Mouse (Mus musculus): ENCODE data around the gene Faf2.

Faf2 gene

GRCm38 (mm10) chr13:54680184-54680853, 58.7 kb downstream of the Faf2 start:
- in situ Hi-C loops (cut with MboI, MseI) = no loop called here

- in situ Hi-C loops (cut with MboI, MseI) = no loop called here
These were observed 59.7 kb downstream of the Faf2 start for GRCm38 (mm10) chr13:54681291-54681690.

- in situ Hi-C loops (cut with MboI, MseI) = no loop called here
These were observed 61.7 kb downstream of the Faf2 start for GRCm38 (mm10) chr13:54683301-54683700.

- in situ Hi-C loops (cut with MboI, MseI) = no loop called here
These were observed 62.7 kb downstream of the Faf2 start for GRCm38 (mm10) chr13:54684140-54684896.

DNA sequence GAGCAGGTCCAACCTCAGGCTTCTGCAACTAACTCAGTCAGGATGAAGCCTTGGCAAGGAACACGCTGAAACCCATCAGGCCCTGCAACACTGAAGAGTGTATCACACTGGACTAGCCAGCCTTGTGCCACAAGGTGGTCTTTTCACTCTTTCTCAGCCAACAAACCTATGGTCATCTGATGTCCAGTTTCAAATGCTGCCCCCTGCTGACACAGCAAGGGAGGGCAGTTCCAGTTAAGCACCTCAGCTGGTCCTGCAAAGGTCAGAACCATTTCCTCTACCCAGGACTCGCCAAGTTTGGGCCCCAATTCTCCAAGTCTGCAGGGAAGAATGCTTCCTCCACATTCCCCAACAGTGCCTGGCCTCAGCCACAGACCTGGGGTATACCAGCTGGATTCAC, 63.6 kb downstream of the Faf2 start:
- in situ Hi-C loops (cut with MboI, MseI) = no loop called here

DNA sequence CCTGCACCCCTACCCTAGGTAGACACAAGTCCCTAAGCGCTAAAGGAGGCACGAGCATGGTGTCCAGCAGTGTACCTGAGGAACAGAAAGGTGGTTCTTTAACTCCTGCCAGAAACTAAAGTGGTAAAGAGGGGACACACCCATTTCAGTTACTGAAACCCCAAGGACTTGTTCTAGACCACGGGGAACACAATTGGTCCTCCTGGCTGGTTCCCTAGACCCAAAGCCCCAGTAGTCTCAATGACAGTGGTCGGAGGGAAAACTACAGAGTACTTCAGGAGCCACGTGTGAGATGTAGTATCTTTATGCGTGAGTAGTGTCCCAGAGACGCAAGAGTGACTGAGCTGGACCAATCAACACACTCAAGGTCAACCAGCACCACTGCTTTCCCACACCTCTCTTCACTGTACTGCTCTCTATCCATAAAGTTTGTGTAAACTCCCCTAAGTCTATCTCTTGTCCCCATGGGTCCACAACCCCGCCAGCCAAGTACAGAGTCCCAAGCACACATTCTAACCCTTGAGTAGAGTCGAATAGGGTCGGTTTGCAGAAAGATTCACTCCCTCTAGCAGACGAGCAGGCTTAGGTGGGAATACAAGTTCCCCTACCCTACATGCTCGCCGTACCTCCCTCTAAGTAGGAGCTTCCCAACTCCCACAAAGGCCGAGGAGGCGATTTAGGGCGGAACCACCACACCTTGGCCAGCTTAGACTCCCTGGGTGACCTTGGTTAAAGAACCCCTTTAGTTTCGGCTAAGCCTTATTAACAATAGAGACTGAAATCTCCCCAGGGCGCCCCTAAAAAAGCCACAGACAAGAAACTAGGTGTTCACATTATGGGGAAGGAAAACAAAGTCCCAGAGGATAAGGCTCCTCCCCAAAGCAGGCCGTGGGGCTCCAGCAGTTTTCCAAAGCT, 64.8 kb downstream of the Faf2 start:
- in situ Hi-C loops (cut with MboI, MseI) = no loop called here

DNA sequence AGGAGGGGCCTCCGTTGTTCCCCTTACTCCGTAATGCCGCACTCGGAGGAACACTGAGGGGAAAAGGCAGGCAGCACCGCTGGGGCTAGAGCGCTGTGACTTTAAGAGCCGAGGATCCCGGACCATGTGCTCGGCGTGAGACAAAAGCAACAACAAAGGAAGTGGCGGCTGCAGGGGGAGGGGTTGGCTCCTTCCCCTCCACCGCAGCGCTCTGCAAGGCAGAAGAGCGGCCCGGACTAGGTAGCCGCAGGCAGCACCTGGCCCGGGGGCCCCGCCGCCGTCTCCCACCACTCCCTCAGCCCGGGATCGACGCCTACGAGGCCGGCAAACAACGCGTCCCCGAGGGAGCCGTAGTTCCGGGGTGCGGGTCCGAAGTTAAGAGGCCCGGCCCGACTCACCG, 65.5 kb downstream of the Faf2 start:
- in situ Hi-C loops (cut with MboI, MseI) = no loop called here

DNA sequence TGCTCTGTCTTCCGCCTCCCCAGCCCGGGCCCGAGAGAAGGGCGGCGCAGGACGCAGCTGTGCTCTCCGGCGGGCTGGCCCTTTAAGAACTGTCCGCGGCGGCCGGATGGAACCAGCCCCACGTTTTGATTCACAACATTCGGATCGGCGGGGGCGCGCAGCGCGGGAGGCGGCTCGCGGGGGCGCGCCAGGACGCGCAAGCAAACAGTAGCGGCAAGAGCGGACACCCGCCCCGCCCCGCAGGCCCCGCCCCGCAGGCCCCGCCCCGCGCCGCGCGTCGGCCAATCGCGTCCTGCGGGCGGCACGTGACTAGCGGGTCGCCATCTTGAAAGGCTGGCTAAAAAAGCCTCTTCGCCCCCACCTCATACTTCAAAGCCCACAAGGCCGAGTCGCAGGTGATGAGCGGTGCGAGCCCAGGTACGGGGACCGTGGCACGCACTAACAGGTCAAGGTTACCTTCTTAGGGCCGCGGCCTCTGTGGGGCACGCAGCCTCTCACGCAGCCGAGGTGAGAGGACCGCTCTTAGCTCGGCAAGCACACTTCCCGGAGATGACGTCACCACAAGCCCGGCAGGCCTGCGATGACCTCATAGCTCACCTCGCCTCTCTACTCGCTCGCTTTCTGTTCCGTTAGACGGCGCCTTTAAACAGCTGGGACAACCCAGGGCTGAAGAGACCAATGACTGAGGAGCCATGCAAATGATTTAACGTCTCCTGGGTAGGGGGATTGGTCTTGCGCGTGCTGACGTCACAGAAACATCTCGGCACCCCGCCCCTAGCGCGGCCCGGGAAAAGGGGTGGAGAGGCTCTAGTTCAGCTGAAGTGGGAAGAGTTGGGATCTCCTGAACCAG, 66.2 kb downstream of the Faf2 start:
- in situ Hi-C loops (cut with MboI, MseI) = no loop called here

- in situ Hi-C loops (cut with MboI, MseI) = no loop called here
These were observed 68.7 kb downstream of the Faf2 start for GRCm38 (mm10) chr13:54690151-54690740.

- in situ Hi-C loops (cut with MboI, MseI) = no loop called here
These were observed 70.2 kb downstream of the Faf2 start for GRCm38 (mm10) chr13:54691737-54692136.

DNA sequence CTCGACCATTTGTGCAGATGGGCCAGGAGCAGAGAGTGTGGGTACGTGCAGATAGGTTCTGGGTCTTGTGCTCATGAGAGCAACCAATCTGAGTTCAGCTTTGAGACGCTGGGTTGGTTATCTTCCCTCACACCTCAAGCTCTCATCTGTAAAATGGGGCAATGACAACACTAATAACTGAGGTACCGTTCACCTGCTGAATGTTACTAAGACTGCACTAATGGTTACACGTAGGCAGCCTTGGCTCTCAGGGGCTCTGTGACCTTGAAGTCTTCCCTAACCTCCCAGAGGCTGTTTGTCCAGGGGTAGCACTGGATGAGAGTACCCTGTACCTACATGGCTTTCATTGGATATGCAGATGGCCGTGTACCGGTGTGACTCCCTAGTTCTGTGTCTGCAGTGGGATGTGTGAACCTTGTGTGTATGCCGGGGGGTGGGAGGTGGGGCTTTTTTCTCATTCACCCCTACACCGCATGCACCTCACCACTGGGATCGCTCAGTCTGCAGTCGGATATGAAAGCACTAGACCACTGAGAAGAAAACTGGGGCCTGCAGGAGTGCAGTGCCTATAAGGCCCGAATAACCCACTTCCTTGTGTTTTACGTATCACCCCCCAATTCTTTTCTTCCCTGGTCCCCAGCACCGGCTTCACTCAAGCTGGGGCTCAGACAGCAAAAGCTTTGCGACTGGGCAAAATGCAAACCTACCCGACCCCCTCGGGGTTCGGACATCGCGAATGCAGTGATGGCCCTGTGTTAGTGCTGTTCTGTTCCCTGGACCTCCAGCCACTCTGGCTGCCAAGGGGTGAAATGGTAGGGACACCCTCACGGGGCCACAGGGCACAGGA, 71.3 kb downstream of the Faf2 start:
- in situ Hi-C loops (cut with MboI, MseI) = no loop called here

GRCm38 (mm10) chr13:54693558-54694347, 72.2 kb downstream of the Faf2 start, which contains the start of gene Rnf44:
Rnf44 (minus strand) TSS chr13:54693907.
- in situ Hi-C loops (cut with MboI, MseI) = no loop called here

- in situ Hi-C loops (cut with MboI, MseI) = no loop called here
These were observed 72.9 kb downstream of the Faf2 start for GRCm38 (mm10) chr13:54694348-54695060.

- in situ Hi-C loops (cut with MboI, MseI) = no loop called here
These were observed 74.1 kb downstream of the Faf2 start for GRCm38 (mm10) chr13:54695479-54696230.

DNA sequence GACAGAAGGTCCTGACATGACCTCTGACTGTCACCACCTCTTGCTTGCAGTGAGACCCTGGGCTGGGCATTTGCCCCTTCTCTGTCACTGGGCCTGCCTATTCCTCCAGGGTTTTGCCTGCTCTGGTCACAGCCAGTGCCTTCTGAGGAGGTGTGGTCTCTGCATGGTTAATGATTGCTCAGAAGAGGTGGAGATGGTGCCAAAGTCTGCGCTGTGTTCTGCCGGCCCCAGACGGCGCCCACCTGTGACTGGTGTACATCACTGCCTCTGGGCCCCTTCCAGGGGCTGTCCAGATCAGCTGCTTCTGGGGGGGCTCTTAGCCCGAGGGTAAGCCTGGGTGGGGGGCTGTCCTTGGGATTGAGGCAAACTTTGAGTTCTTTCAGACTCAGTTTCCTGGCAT, 79.7 kb downstream of the Faf2 start, which contains the start of gene Cdhr2:
Gene Cdhr2 (plus strand): TSS at position 219 of the 400 bp plus-strand sequence.
- in situ Hi-C loops (cut with MboI, MseI) = no loop called here

DNA sequence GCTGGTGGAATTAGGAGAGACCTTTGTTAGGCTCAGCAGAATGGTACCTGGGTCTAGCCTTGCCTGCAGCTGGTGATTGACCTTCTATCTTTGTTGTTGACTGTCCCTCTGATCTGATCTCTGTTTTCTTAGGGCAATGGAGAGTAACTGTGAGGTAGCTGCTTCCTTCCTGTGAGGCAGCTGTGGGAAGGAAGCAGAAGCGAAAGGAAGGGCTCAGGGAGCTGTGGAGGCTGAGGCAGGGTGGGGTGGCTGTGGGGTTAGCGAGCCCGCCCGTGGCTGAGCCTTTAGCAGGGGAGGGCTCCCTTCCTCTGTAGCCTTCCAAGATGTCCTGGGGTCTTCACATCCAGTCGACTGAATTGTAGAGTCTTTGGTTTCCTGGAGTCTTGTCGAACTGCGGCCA, 80.9 kb downstream of the Faf2 start:
- in situ Hi-C loops (cut with MboI, MseI) = no loop called here

- in situ Hi-C loops (cut with MboI, MseI) = no loop called here
These were observed 83.3 kb downstream of the Faf2 start for GRCm38 (mm10) chr13:54704890-54705289.

DNA sequence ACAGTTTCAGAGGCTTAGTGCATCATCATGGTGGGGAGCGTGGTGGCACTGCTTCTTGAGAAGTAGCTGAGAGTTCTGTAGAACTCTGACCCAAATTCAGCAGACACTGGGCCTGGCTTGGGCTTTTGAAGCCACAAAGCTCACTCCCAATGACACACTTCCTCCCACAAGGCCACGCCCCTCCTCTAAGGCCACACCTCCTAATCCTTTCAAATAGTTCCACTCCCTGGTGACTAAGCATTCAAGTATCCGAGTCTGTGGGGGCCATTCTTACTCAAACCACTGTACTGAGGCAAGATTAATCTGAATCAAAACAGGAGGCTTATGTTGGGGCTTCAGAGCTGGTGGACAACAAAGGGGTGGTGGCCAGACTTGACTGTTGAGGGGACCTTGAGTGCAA, 89.3 kb downstream of the Faf2 start:
- in situ Hi-C loops (cut with MboI, MseI) = no loop called here

Measured in T-helper 1 cell (primary cell).